Mouse (Mus musculus) kidney, embryonic 16.5 days (tissue): Measurements from ENCODE around the gene Eps8. TPM values are rescaled to one million over a fixed set of nuclear protein-coding genes. Genes with fewer than 3 reads are reported as not detected.

Source experiments
- ATAC-seq: fragments of 200-750 bp; cut with Nextera tagmentation; 2 replicates; pipeline ENCODE4 v1.8.0; 2017; ENCODE audit warnings: moderate TSS enrichment; ENCODE audit not compliant: low FRiP score, low TSS enrichment
- H3K27ac ChIP-seq: fragments of 300-500 bp; sonication (generic); 2 replicates; pipeline ENCODE4 v1.5.1; 2014; ENCODE audit warnings: low read length
- H3K27me3 ChIP-seq: fragments of 300-500 bp; sonication (generic); 2 replicates; pipeline ENCODE4 v1.6.1; 2014; ENCODE audit warnings: low read length, control low read depth, mixed read lengths; ENCODE audit not compliant: insufficient read depth
- H3K36me3 ChIP-seq: fragments of 300-500 bp; sonication (generic); 2 replicates; pipeline ENCODE4 v1.6.1; 2014; ENCODE audit warnings: low read length, control low read depth, mixed read lengths; ENCODE audit not compliant: insufficient read depth
- H3K4me1 ChIP-seq: fragments of 300-500 bp; sonication (generic); 2 replicates; pipeline ENCODE4 v1.6.1; 2014; ENCODE audit warnings: low read length, control low read depth, mixed read lengths; ENCODE audit not compliant: insufficient read depth
- H3K4me2 ChIP-seq: fragments of 300-500 bp; sonication (generic); replicated peaks from 2 replicates; pipeline ENCODE4 v1.6.1; 2014; ENCODE audit warnings: low read depth, low read length
- H3K4me3 ChIP-seq: fragments of 300-500 bp; sonication (generic); 2 replicates; pipeline ENCODE4 v1.5.1; 2014; ENCODE audit warnings: mild to moderate bottlenecking, low read length
- H3K9ac ChIP-seq: fragments of 300-500 bp; sonication (generic); replicated peaks from 2 replicates; pipeline ENCODE4 v1.6.1; 2014; ENCODE audit warnings: low read length
- H3K9me3 ChIP-seq: fragments of 300-500 bp; sonication (generic); 2 replicates; pipeline ENCODE4 v1.6.1; 2016; ENCODE audit warnings: low read length, control low read depth
- WGBS: fragments of 180-500 bp; shearing (Covaris S2); extraction: QIAGEN DNeasy Blood & Tissue Kit; methylation state at CpG from one replicate; pipeline ENCODE4 v1.1.7; 2014; 5-methylcytosine and 5-hydroxymethylcytosine counted together
- polyA plus RNA-seq: library from polyadenylated mRNA; unstranded; fragments of >200 nt; fragmentation: Nextera tagmentation; extraction: Ambion mirVana; gene quantifications from 2 replicates; pipeline ENCODE4 v1.2.1, GENCODE M21; 2015

Gene Eps8
- polyA plus RNA-seq, 1 experiment from 2014 or later: 43.0 TPM

- Histone ChIP-seq H3K4me1 (0 out of 2 replicates have a peak, but pooled peaks cover 5% of the 10 kb centered on the region), H3K4me2 (no peak overlapping the region), H3K36me3 (no peaks in the 10 kb centered on the region), H3K27ac (no peak overlapping the region), H3K27me3 (no peaks in the 10 kb centered on the region), H3K9ac (no peak overlapping the region), H3K9me3 (no peaks in the 10 kb centered on the region), H3K4me3 (no peak overlapping the region)
- ATAC-seq: no peak
- 59% methylated on average over 8 of the region's 8 CpGs for WGBS
Measured at GRCm38 (mm10) chr6:137520343-137520704, 134.4 kb downstream of the Eps8 start.

GRCm38 (mm10) chr6:137519529-137520342, 134.9 kb downstream of the Eps8 start:
- no peaks in the 10 kb centered on the region for H3K9me3 ChIP-seq
- 45% methylated on average over 11 of the region's 11 CpGs for WGBS
- no peak; the same call in 1 of the 2 replicates for ATAC-seq
- H3K4me3 ChIP-seq: no peak overlapping the region
- H3K4me2 ChIP-seq: no peak overlapping the region
- H3K27me3 ChIP-seq: no peaks in the 10 kb centered on the region
- no peaks in the 10 kb centered on the region for H3K36me3 ChIP-seq
- 0 out of 2 replicates have a peak, but pooled peaks cover 5% of the 10 kb centered on the region for H3K4me1 ChIP-seq
- no peak overlapping the region for H3K27ac ChIP-seq
- H3K9ac ChIP-seq: no peak overlapping the region

GRCm38 (mm10) chr6:137514872-137515271, 139.8 kb downstream of the Eps8 start:
- 65% methylated on average over 4 of the region's 4 CpGs for WGBS
- Histone ChIP-seq H3K4me1 (0 out of 2 replicates have a peak, but pooled peaks cover 3% of the 10 kb centered on the region), H3K36me3 (no peaks in the 10 kb centered on the region), H3K27ac (no peak overlapping the region), H3K4me2 (no peak overlapping the region), H3K9me3 (no peaks in the 10 kb centered on the region), H3K27me3 (no peaks in the 10 kb centered on the region), H3K9ac (no peak overlapping the region), H3K4me3 (no peak overlapping the region)
- ATAC-seq: no peak

- Histone ChIP-seq H3K27me3 (no peaks in the 10 kb centered on the region), H3K4me2 (no peak overlapping the region), H3K9me3 (no peaks in the 10 kb centered on the region), H3K4me3 (no peak overlapping the region), H3K27ac (no peak overlapping the region), H3K4me1 (no peaks in the 10 kb centered on the region), H3K9ac (no peak overlapping the region), H3K36me3 (peaks cover 5% of the 10 kb centered on the region; the same call in 1 of the 2 replicates)
- ATAC-seq: no peak
- 71% methylated on average over 5 of the region's 5 CpGs for WGBS
Measured at GRCm38 (mm10) chr6:137512753-137513152, 141.9 kb downstream of the Eps8 start.

GRCm38 (mm10) chr6:137509341-137510045, 145.2 kb downstream of the Eps8 start:
- no peak overlapping the region for H3K4me3 ChIP-seq
- 56% methylated on average over 14 of the region's 14 CpGs for WGBS
- H3K36me3 ChIP-seq: peaks cover 5% of the 10 kb centered on the region; the same call in 1 of the 2 replicates
- no peak; the same call in 1 of the 2 replicates for ATAC-seq
- H3K4me1 ChIP-seq: no peaks in the 10 kb centered on the region
- H3K27me3 ChIP-seq: no peaks in the 10 kb centered on the region
- H3K9me3 ChIP-seq: no peaks in the 10 kb centered on the region
- no peak overlapping the region for H3K27ac ChIP-seq
- no peak overlapping the region for H3K9ac ChIP-seq
- H3K4me2 ChIP-seq: no peak overlapping the region

GRCm38 (mm10) chr6:137508936-137509335, 145.7 kb downstream of the Eps8 start:
- ATAC-seq: no peak
- Histone ChIP-seq H3K27me3 (no peaks in the 10 kb centered on the region), H3K9ac (no peak overlapping the region), H3K9me3 (no peaks in the 10 kb centered on the region), H3K4me2 (no peak overlapping the region), H3K36me3 (peaks cover 5% of the 10 kb centered on the region; the same call in 1 of the 2 replicates), H3K27ac (no peak overlapping the region), H3K4me3 (no peak overlapping the region), H3K4me1 (no peaks in the 10 kb centered on the region)
- 95% methylated on average over 19 of the region's 19 CpGs for WGBS

GRCm38 (mm10) chr6:137506563-137506962, 148.1 kb downstream of the Eps8 start:
- WGBS: 90% methylated on average over 7 of the region's 7 CpGs
- H3K27me3 ChIP-seq: no peaks in the 10 kb centered on the region
- H3K27ac ChIP-seq: no peak overlapping the region
- ATAC-seq: no peak
- H3K4me3 ChIP-seq: no peak overlapping the region
- peaks cover 5% of the 10 kb centered on the region; the same call in 1 of the 2 replicates for H3K36me3 ChIP-seq
- no peaks in the 10 kb centered on the region for H3K9me3 ChIP-seq
- H3K4me2 ChIP-seq: no peak overlapping the region
- peaks cover 3% of the 10 kb centered on the region; the same call in 1 of the 2 replicates for H3K4me1 ChIP-seq
- no peak overlapping the region for H3K9ac ChIP-seq

GRCm38 (mm10) chr6:137505555-137506227, 149.0 kb downstream of the Eps8 start:
- Histone ChIP-seq H3K9ac (no peak overlapping the region), H3K27ac (no peak overlapping the region), H3K36me3 (peaks cover 5% of the 10 kb centered on the region; the same call in 1 of the 2 replicates), H3K4me3 (no peak overlapping the region), H3K4me1 (peaks cover 3% of the 10 kb centered on the region; the same call in 1 of the 2 replicates), H3K9me3 (no peaks in the 10 kb centered on the region), H3K27me3 (no peaks in the 10 kb centered on the region), H3K4me2 (no peak overlapping the region)
- no peak for ATAC-seq
- WGBS: 58% methylated on average over 3 of the region's 3 CpGs

GRCm38 (mm10) chr6:137504052-137504451, 150.6 kb downstream of the Eps8 start:
- Histone ChIP-seq H3K4me3 (no peak overlapping the region), H3K4me2 (no peak overlapping the region), H3K9ac (no peak overlapping the region), H3K27me3 (no peaks in the 10 kb centered on the region), H3K36me3 (peaks cover 5% of the 10 kb centered on the region; the same call in 1 of the 2 replicates), H3K4me1 (peaks cover 3% of the 10 kb centered on the region; the same call in 1 of the 2 replicates), H3K27ac (no peak overlapping the region), H3K9me3 (no peaks in the 10 kb centered on the region)
- no peak for ATAC-seq
- 63% methylated on average over 1 of the region's 1 CpGs for WGBS
